Mouse (Mus musculus): Measurements from ENCODE around the gene Tbl3. TPM values are rescaled to one million over a fixed set of nuclear protein-coding genes. Genes with fewer than 3 reads are reported as not detected.

Tbl3 gene
- total RNA-seq, 2 experiments from 2014 or later = 27.7 to 29.8 TPM

- DNase-seq (ENCODE audit: extremely low spot score in 1 of 2, low spot score in 1 of 2) = no peak
These were observed 49.3 kb downstream of the Tbl3 start, which contains the start of gene Npw for GRCm38 (mm10) chr17:24658017-24658758. Gene Npw (minus strand): TSS chr17:24658457.

GRCm38 (mm10) chr17:24654969-24655368, 52.5 kb downstream of the Tbl3 start:
- DNase-seq (ENCODE audit: extremely low spot score in 1 of 2, low spot score in 1 of 2) = no peak

GRCm38 (mm10) chr17:24653967-24654710, 53.3 kb downstream of the Tbl3 start:
- peak; percentile 42 to 72 for DNase-seq (ENCODE audit: extremely low spot score in 1 of 2, low spot score in 1 of 2)

- no peak for DNase-seq (ENCODE audit: extremely low spot score in 1 of 2, low spot score in 1 of 2)
These were observed 55.6 kb downstream of the Tbl3 start for GRCm38 (mm10) chr17:24651835-24652234.

- no peak for DNase-seq (ENCODE audit: extremely low spot score in 1 of 2, low spot score in 1 of 2)
These were observed 56.7 kb downstream of the Tbl3 start for GRCm38 (mm10) chr17:24650766-24651165.

GRCm38 (mm10) chr17:24650070-24650616, 57.3 kb downstream of the Tbl3 start, which contains the start of gene Slc9a3r2:
Gene Slc9a3r2 (minus strand): TSS chr17:24650327.
- peak; percentile 21 to 26 for DNase-seq (ENCODE audit: extremely low spot score in 1 of 2, low spot score in 1 of 2)

GRCm38 (mm10) chr17:24649581-24650069, 57.8 kb downstream of the Tbl3 start:
- DNase-seq (ENCODE audit: extremely low spot score in 1 of 2, low spot score in 1 of 2) = no peak

GRCm38 (mm10) chr17:24648731-24649377, 58.6 kb downstream of the Tbl3 start:
- DNase-seq (ENCODE audit: extremely low spot score in 1 of 2, low spot score in 1 of 2) = no peak

Other genes with a start within 250 kb of the Tbl3 start
- gene E4f1, start 237.3 kb downstream of the Tbl3 start, total RNA-seq (2021) = 10 to 100 TPM; 25.4 to 36.0 TPM
- 10 to 100 TPM; 61.5 to 74.6 TPM for gene Pgp, start 237.3 kb downstream of the Tbl3 start, total RNA-seq (2021)
- gene Bricd5, start 233.8 kb downstream of the Tbl3 start, total RNA-seq (2021) = 1 to 10 TPM; 1.6 to 3.5 TPM
- 10 to 100 TPM; 38.1 to 40.1 TPM for gene Mlst8, start 228.6 kb downstream of the Tbl3 start, total RNA-seq (2021)
- gene Caskin1, start 219.1 kb downstream of the Tbl3 start, total RNA-seq (2021) = 100 to 1,000 TPM; 143 to 165 TPM
- gene Traf7, start 179.7 kb downstream of the Tbl3 start, total RNA-seq (2021) = 10 to 100 TPM; 69.9 to 88.9 TPM
- gene Rab26, start 173.4 kb downstream of the Tbl3 start, total RNA-seq (2021) = 10 to 100 TPM; 65.1 to 72.1 TPM
- 10 to 100 TPM; 68.9 to 89.9 TPM for gene Pkd1, start 157.8 kb downstream of the Tbl3 start, total RNA-seq (2021)
- 100 to 1,000 TPM; 150 to 186 TPM for gene Tsc2, start 75.0 kb downstream of the Tbl3 start, total RNA-seq (2021)
- gene Nthl1, start 75.0 kb downstream of the Tbl3 start, total RNA-seq (2021) = 1 to 10 TPM; 3.3 to 4.7 TPM
- 10 to 100 TPM; 45.1 to 50.0 TPM for gene Slc9a3r2, start 57.3 kb downstream of the Tbl3 start, total RNA-seq (2021)
- gene Npw, start 49.2 kb downstream of the Tbl3 start, total RNA-seq (2021) = 1 to 10 TPM; 2.1 to 2.9 TPM
- gene Zfp598, start 38.0 kb downstream of the Tbl3 start, total RNA-seq (2021) = 10 to 100 TPM; 36.9 to 40.0 TPM
- gene Syngr3, start 17.7 kb downstream of the Tbl3 start, total RNA-seq (2021) = 100 to 1,000 TPM; 160 to 178 TPM
- gene Gfer, start 11.5 kb downstream of the Tbl3 start, total RNA-seq (2021) = 10 to 100 TPM; 18.6 to 19.2 TPM
- gene Noxo1, start 11.4 kb downstream of the Tbl3 start, total RNA-seq (2021) = 1 to 10 TPM; 2.7 to 3.0 TPM
- not detected for gene Rnf151, start 10.4 kb upstream of the Tbl3 start, total RNA-seq (2021)
- 100 to 1,000 TPM; 352 to 392 TPM for gene Rps2, start 10.5 kb upstream of the Tbl3 start, total RNA-seq (2021)
- gene Ndufb10, start 16.8 kb upstream of the Tbl3 start, total RNA-seq (2021) = 100 to 1,000 TPM; 201 to 234 TPM
- under 1 TPM in 1 of 2 experiments, not detected in 1; 0.20 TPM for gene Rpl3l, start 20.2 kb upstream of the Tbl3 start, total RNA-seq (2021)
- 10 to 100 TPM; 40.5 to 46.2 TPM for gene Msrb1, start 29.0 kb upstream of the Tbl3 start, total RNA-seq (2021)
- gene Hs3st6, start 45.3 kb upstream of the Tbl3 start, total RNA-seq (2021) = under 1 TPM; 0.26 to 0.37 TPM
- not detected for gene Meiob, start 96.6 kb upstream of the Tbl3 start, total RNA-seq (2021)
- gene Hagh, start 132.5 kb upstream of the Tbl3 start, total RNA-seq (2021) = 100 to 1,000 TPM; 127 to 136 TPM
- gene Fahd1, start 142.7 kb upstream of the Tbl3 start, total RNA-seq (2021) = 10 to 100 TPM; 19.8 to 20.6 TPM
- gene Igfals, start 158.3 kb upstream of the Tbl3 start, total RNA-seq (2021) = not detected
- gene Nubp2, start 178.7 kb upstream of the Tbl3 start, total RNA-seq (2021) = 10 to 100 TPM; 33.5 to 38.1 TPM
- gene Spsb3, start 179.0 kb upstream of the Tbl3 start, total RNA-seq (2021) = 10 to 100 TPM; 41.5 to 48.9 TPM
- gene Eme2, start 187.4 kb upstream of the Tbl3 start, total RNA-seq (2021) = 10 to 100 TPM; 54.0 to 69.1 TPM
- gene Mrps34, start 187.5 kb upstream of the Tbl3 start, total RNA-seq (2021) = 10 to 100 TPM; 74.3 to 78.9 TPM
- 10 to 100 TPM; 54.8 to 61.5 TPM for gene Nme3, start 188.8 kb upstream of the Tbl3 start, total RNA-seq (2021)
- gene Mapk8ip3, start 229.3 kb upstream of the Tbl3 start, total RNA-seq (2021) = 100 to 1,000 TPM; 367 to 401 TPM

Measured in layer of hippocampus, postnatal 25 days (tissue).